Mouse (Mus musculus) urinary bladder, postnatal 4 days (tissue): Measurements from ENCODE around the gene Ncapd3.

Experiments used
- DNase-seq, 2 experiments: peaks; one replicate each; pipeline ENCODE4 v3.0.0; 2021 to 2022; ENCODE audit warnings: low spot score in 2 of 2

Gene Ncapd3

DNA sequence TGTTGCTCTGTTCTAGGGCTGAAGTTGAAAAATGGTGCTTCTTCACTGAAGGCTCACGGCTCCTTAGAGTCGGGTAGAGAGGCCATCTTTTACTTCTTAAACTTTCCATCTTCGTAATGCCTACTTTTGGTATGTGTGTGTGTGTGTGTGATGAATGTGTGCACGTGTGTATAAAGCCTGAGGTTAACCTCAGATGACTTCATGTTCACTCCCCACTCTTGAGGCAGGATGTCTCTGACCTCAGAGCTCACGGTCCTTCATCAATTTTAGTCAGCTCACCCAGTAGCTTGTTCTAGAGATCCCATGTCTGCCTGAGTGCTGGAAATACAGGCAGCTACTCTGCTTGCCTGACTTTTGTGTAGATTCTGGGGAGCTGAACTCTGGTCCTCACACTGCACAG, 13.9 kb downstream of the Ncapd3 start:
- no peak for DNase-seq

DNA sequence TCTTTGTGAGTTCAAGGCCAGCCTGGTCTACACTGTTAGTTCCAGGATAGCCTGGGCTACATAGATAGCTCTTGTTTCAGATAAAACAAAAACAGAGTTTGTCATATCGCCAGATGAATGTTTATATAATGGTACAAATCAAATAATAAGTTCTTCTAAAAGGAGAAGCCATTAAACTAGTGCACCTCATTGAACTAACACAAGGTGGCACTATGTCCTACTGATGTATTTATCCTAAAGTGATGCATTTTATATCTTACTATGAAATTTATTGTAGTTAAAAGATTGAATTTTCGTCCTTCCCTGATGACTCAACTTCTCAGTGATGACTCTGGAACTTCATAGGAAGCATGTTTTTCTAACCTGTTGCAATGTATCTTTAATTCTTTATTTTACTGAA, 19.5 kb downstream of the Ncapd3 start:
- DNase-seq: no peak

- no peak for DNase-seq
These were observed 28.4 kb downstream of the Ncapd3 start for GRCm38 (mm10) chr9:27058341-27058740.

DNA sequence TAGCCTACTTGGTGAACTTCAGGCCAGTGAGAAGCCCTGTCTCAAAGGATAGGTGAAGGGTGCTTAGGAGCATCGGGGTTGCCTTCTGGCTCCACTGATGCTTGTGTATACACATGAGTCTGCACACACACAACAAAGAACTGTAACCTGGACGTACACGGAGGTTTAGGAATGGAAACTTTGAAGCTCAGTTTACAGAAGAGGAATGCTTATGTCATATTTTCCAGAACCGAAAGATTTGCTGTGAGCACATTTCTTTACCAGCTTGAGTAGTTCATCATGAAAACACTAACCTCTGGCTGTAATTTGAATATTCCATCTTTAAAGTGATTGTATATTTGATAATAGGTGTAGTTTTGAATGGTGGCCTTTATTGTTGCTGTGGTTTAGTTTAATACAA, 40.9 kb downstream of the Ncapd3 start:
- DNase-seq: no peak

GRCm38 (mm10) chr9:27074677-27075076, 44.7 kb downstream of the Ncapd3 start:
- no peak for DNase-seq

DNA sequence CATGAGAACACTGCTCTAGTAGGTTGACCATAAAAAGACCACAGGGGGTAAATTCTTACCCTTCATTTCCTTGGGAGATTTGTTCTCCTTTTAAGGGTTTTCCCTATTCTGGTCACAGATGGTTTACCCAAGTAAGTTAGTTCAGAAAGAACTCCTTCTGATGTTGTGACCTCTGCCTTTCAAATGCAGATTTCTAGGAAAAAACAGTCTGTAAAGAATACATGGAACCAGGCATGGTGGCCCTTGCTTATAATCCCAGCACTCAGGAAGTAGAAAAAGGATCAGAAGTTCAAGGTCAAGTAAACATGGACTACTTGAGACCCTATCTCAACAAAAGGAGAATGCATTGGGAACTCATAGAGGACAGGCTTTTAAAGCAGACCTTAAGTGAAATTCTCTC, 45.8 kb downstream of the Ncapd3 start:
- DNase-seq: no peak

DNA sequence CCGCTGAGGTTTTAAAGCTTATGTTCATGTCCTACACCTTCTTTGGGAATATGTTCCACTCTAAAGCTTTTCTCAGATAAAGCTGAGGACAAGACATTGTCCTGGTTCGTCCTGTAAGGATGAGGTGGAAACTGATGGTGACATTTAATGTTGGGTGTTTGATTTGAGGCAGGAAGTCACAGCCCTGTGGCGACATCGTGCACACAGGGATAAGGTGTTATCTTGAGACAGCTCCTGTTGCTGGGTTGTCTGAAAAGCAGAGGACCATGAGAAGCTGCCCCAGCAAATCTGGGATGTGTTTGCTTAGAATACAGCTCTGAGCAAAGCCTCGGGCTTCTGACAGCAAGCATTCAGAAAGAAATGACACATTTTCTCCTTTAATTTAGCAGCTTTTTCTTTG, 56.3 kb downstream of the Ncapd3 start:
- no peak for DNase-seq

DNA sequence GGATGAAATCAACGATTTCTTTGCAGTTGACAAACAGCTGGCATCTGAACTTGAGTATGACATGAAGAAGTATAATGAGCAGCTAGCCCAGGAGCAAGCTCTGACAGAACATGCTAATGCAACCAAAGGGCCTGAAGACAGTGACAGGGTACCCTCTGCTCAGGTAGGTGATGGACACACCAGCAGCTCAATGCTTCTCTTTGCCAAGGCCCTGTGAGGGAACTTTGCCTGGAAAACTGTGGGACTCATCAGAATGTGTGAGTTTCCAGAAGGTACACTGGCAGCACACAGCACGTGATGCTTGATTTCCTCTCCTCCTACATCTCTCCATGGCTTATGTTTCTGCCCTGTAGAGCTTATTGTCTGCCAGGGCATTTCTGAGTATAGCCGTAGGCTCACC, 57.4 kb downstream of the Ncapd3 start:
- no peak for DNase-seq

DNA sequence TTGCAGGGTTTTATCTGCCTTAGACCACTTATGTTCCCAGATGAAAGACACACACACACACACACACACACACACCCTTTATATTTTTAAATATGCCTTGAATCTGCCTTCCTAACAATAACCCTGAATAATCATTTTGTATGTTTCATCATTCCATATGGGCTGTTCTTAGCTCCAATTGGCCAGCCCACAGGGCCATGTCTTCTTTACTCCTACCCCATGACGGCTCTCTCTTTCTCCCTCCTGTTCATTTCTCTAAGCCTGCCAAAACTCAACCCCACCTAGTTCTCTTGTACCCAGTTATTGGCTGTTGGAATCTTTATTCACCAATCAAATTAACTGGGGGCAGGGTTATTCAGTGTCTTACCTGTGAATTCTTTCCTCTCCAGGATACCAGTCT, 60.2 kb downstream of the Ncapd3 start:
- peak in 1 of 2 experiments; percentile 5 for DNase-seq

DNA sequence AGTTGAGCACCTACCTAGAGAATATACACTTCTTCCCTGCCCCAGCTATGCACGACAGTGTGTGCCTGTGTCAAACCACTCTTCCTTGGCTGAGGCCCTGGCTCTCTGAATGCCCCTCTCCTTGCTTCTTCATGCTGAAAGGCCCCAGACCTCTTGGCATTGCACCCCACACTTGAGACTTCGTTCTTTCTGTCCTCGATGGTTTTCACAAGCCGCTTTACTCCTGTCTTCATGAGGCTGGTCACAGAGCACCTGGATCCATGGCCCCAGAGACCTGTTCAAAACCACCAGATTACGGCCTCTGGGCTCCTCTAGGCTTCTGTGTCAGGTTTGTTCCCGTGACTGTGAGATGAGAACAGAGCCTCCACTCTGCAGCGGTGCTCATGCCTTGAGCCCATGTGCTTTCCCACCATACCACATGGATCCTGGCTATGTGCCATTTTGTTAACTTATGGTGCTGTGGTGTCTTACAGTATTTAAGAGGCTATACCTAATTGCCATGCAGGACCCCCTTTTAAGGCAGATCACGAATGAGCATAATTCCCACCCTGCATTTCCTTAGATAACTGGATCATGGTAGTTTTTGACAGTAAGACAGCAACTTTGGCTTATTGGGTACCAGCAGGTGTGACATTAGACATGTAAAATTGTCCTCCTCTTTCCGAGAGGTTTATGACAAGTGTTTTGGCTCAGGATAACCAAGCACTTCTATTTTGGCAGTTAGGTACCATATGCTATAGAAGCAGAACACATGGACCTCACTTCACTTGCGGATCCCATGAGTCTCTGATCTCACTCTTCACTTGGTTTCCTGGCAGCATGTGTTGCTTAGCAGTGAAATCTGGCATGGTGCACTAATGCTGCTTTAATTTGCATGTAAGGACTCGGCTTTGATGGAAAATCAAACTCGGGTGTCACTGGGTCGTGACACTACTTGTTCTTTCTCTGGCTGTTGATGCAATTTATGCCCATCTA, 61.1 kb downstream of the Ncapd3 start:
- DNase-seq: no peak

DNA sequence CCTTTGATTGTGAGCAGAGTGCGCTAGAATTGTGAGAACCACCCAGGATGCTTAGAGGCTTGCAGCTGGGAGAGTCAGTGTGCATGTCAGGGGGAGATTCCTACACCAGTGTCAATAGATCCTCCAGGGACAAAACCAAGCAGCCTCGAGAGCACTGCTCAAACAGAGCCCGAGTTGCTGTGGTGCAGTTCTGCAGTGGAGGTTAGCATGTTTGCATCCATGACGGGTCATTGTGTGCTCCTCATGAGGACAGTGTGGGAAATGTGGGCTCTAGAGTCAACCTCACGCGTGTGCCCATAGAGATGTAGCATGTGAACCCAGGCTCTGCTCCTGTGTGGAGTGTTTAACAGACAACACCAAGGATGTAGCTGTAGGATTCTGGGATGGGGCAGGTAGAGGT, 62.9 kb downstream of the Ncapd3 start:
- DNase-seq: peak in 1 of 2 experiments; percentile 22

DNA sequence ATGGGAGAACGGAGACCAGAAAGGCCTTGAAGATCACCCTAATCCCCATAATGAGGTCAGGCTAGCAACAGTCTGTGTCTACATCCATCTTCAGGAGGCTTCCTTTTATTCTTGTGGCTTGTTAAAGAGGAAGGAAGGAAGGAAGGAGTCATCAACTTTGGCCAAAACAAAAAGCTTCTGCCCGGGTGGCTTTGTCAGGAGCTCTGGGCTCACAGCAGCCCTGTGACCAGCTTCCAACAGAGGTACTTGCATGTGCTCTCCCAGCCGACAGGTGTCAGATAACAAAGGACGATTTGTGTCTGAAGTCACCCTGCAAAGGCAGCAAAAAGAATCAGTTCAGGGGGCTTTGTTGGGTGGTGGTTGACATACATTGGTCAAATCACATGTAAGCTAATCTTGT, 68.1 kb downstream of the Ncapd3 start:
- DNase-seq: no peak

GRCm38 (mm10) chr9:27098557-27098956, 68.6 kb downstream of the Ncapd3 start:
- DNase-seq: no peak

DNA sequence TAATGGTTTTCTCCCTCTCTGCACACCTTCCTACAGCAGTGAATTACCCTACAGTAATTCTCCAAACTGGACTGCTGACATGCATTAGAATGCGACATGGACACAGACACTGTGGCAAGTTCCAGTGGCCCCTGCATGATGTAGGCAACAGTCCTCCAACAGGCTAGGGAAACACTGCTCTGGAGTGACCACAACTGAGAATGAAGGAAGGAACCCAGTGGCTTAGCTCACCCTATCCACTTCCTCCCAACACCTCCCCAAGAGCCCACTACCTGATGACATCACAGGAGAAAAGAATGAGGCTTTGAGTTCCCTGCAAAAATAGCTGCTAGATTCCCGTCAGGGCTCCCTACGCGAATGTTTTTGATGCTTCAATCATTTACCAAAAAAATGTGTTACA, 69.5 kb downstream of the Ncapd3 start:
- DNase-seq: no peak

DNA sequence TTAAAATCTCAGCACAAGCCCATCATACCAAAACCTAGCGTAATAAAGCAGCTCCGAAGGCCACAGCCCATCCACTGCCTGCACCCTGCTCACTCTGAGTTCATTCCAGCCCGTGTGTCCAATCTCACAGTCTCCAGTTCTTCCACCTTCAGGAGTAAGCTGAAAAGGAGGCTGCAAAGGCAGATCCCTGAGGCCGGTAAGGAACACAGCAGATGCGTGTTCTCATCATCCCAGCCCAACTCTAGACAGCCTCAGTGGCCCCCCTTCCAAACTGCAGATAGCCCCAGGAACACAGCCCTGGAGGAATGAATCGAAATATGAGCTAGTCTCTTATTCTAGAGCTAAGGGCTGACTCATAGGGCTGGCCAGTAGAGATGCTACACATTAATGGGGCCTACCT, 71.5 kb downstream of the Ncapd3 start:
- DNase-seq: no peak

DNA sequence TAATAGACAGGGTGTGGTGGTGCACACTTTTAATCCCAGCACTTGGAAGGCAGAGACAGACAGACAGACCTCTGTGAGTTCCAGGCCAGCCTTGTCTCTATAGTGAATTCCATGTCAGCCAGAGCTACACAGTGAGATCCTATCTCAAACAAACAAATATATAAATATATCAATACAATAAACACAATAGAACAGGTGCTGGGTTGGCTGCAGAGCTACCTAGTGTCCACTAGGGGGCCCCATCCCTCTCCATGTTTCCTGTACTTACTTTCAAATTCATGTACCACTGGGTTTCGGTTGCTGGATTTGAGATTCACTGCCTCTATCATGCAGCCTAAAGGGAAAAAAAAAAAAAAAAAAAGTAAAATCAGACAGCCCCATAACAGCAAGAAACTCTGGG, 76.1 kb downstream of the Ncapd3 start:
- DNase-seq: no peak

DNA sequence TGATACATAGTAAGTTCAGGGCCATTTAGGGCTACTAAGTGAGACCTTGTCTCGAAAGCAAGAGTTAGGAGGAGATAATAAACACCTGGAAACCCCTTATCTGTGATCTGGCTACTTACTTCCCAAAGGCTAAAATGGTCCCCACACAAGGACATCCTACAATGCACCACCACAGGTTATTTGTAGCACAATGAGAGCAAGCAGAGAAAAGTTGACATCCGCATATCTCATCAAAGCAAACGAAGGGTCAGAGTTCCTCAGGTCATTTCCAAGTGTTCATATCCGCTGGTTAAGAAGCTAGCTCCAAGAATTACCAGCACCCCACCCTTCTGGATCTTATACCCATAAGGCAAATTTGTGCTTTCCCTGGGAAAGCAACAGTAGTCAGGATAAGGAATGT, 78.5 kb downstream of the Ncapd3 start:
- no peak for DNase-seq

DNA sequence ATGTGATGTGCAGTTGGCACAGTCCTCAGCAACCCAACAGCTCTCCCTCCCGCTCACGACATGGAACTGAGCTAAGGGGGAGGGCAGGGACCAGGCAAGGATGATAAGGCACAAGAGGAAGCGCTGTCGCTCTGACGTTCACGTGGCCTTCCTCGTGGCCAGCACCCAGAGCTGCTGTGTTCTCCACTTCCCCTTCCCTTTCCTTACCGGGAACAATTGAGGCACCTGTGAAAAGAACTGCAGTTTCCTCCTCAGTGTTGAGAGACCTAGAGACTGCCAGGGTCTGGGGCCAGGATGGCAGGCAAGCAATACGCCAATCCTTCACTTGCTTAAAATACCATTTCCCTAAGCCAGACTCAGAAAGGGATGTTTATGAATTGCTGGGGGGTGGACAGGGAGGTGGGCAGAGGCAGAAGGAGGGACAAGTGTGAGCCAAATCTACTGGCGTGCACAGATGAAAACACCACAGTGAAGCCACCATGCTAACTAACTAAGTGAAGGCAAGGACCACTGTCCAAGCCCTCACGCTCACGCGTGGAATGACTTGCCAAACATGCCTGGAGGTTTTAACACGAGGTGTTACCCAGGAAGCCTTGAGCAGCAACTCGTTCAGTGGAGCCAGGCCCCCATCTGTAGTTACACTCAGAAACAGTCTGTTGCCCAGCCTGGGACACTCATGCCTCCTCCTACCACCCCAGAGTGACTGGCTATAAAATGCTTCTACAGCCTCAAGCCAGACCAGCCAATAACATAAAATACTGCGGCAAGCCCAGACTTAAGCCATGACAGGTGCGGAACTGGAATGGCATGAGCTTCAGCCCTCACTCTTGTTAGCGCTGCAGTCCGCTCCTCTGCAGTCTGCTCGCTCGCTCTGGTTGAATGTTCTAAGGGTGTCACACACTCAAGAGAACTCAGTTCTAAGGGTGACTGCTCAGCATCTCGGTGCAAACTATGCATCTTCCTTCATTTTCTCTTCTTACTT, 79.8 kb downstream of the Ncapd3 start:
- DNase-seq: no peak

DNA sequence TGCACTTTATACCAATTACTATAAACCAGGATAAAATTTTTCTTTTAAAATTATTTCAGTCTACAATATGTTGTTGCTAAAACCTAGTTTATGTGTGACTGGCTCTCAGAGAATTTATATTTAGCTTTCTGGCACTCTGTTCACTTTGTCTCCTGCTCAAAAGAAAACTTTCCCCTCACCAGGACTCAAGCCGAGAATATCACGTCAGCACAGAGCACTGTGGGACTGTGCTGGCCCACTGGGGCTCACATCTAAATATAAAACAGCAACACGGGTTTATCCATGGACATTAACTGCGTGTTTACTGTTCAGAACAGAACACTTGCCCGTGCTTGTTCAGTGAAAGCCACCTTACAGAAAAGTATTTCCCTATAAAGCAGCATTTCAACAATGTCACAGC, 80.7 kb downstream of the Ncapd3 start:
- no peak for DNase-seq

- no peak for DNase-seq
These were observed 81.8 kb downstream of the Ncapd3 start for GRCm38 (mm10) chr9:27111756-27112155.

GRCm38 (mm10) chr9:27121254-27121653, 91.3 kb downstream of the Ncapd3 start:
- no peak for DNase-seq

DNA sequence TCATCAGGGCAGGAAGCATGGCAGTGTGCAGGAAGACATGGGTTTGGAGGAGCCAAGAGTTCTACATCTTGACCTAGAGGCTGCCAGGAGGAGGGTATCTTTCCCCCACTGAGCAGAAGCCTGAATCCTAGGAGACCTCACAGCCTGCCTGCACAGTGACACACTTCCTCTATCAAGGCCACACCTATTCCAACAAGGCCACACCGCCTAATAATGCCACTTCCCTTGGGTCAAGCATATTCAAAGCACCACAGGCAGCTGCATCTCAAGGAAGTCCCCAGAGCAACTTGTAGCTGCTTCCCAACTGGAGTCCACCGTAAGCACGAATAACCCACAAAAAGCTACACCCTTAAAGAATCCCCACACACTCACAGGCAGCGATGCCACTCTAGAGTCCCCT, 92.1 kb downstream of the Ncapd3 start:
- no peak for DNase-seq

DNA sequence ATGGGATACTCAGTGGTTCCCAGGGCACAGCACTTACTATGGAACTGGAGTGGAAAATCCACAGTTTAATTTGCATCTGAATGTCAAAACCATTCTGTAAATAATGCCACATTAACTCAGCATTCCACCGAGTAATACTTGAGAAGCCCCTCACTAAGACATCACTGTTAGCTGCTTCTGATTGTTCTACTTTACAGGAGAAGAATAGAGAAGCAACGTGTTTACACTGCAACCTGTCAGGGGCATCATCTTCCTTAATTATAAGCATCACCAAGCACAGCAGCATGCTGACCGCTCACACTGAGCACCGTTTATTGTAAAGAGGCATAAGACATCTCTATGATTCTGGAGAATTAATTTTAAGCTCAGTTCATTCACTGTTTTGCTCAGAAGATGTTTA, 93.0 kb downstream of the Ncapd3 start:
- no peak for DNase-seq
